Mouse (Mus musculus): ENCODE results near the gene Tshr. TPM values are rescaled to one million over a fixed set of nuclear protein-coding genes. Genes with fewer than 3 reads are reported as not detected.

Tshr gene
- polyA plus RNA-seq, 1 experiment from 2014 or later, result 0.04 TPM

- Histone ChIP-seq H3K4me2 (ENCODE audit: low read length) (no peak overlapping the region), H3K4me1 (ENCODE audit: control insufficient read depth in 2 of 2, insufficient read depth in 2 of 2, low read length in 2 of 2) (no peaks in the 10 kb centered on the region; a peak in 1 of 4 replicates), H3K9ac (ENCODE audit: low read length) (no peak overlapping the region), H3K27ac (replicated peaks in 1 of 2; ENCODE audit: control insufficient read depth in 1 of 2, insufficient read depth in 1 of 2, low read depth in 2 of 2, low read length in 2 of 2) (no peak overlapping the region), H3K36me3 (ENCODE audit: control insufficient read depth, insufficient read depth, low read length) (no peaks in the 10 kb centered on the region), H3K9me3 (ENCODE audit: control insufficient read depth, low read length) (no peaks in the 10 kb centered on the region), H3K27me3 (ENCODE audit: control insufficient read depth, insufficient read depth, low read length) (no peaks in the 10 kb centered on the region), H3K4me3 (ENCODE audit: control insufficient read depth in 1 of 2, insufficient read depth in 1 of 2, low read depth in 1 of 2, low read length in 2 of 2) (no peak overlapping the region)
- 48% methylated on average over 4 of the region's 4 CpGs for WGBS
- no peak for ATAC-seq (ENCODE audit: insufficient number of reproducible peaks, insufficient read depth, low FRiP score, low read depth)
Observed at GRCm38 (mm10) chr12:91426499-91426898, 42.1 kb downstream of the Tshr start.

DNA sequence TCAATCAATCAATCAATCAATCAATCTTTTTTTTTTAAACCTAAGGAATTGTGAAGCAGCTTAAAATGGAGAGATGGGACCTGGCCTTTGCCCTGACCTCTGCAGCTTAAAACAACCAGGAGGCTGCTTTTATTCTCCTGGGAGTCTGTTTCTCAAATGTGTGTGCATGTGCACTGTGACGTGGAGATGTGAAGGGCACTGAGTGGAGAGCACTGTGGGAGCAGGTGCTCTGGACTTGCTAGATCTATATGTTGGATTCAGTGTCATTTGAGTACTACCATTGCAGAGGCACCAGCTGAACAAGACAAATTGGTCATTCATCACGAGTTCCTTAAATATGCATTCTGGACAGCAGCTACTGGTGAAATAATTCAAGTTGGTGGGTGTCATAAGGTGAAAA is 42.8 kb downstream of the Tshr start:
- no peak overlapping the region for H3K9ac ChIP-seq (ENCODE audit: low read length)
- H3K4me2 ChIP-seq (ENCODE audit: low read length), result no peak overlapping the region
- 73% methylated on average over 2 of the region's 2 CpGs for WGBS
- ATAC-seq (ENCODE audit: insufficient number of reproducible peaks, insufficient read depth, low FRiP score, low read depth), result no peak
- H3K4me3 ChIP-seq (ENCODE audit: control insufficient read depth in 1 of 2, insufficient read depth in 1 of 2, low read depth in 1 of 2, low read length in 2 of 2), result no peak overlapping the region
- no peaks in the 10 kb centered on the region for H3K4me1 ChIP-seq (ENCODE audit: control insufficient read depth in 2 of 2, insufficient read depth in 2 of 2, low read length in 2 of 2)
- no peaks in the 10 kb centered on the region for H3K36me3 ChIP-seq (ENCODE audit: control insufficient read depth, insufficient read depth, low read length)
- H3K27me3 ChIP-seq (ENCODE audit: control insufficient read depth, insufficient read depth, low read length), result no peaks in the 10 kb centered on the region
- H3K9me3 ChIP-seq (ENCODE audit: control insufficient read depth, low read length), result no peaks in the 10 kb centered on the region
- H3K27ac ChIP-seq (replicated peaks in 1 of 2; ENCODE audit: control insufficient read depth in 1 of 2, insufficient read depth in 1 of 2, low read depth in 2 of 2, low read length in 2 of 2), result no peak overlapping the region

GRCm38 (mm10) chr12:91482195-91482733 is 97.9 kb downstream of the Tshr start:
- ATAC-seq (ENCODE audit: insufficient number of reproducible peaks, insufficient read depth, low FRiP score, low read depth), result no peak
- H3K4me3 ChIP-seq (ENCODE audit: control insufficient read depth in 1 of 2, insufficient read depth in 1 of 2, low read depth in 1 of 2, low read length in 2 of 2), result no peak overlapping the region
- 87% methylated on average over 13 of the region's 13 CpGs for WGBS
- no peaks in the 10 kb centered on the region for H3K9me3 ChIP-seq (ENCODE audit: control insufficient read depth, low read length)
- no peak overlapping the region for H3K27ac ChIP-seq (replicated peaks in 1 of 2; ENCODE audit: control insufficient read depth in 1 of 2, insufficient read depth in 1 of 2, low read depth in 2 of 2, low read length in 2 of 2)
- no peaks in the 10 kb centered on the region for H3K4me1 ChIP-seq (ENCODE audit: control insufficient read depth in 2 of 2, insufficient read depth in 2 of 2, low read length in 2 of 2)
- no peaks in the 10 kb centered on the region for H3K36me3 ChIP-seq (ENCODE audit: control insufficient read depth, insufficient read depth, low read length)
- no peaks in the 10 kb centered on the region for H3K27me3 ChIP-seq (ENCODE audit: control insufficient read depth, insufficient read depth, low read length)
- H3K4me2 ChIP-seq (ENCODE audit: low read length), result no peak overlapping the region
- no peak overlapping the region for H3K9ac ChIP-seq (ENCODE audit: low read length)

GRCm38 (mm10) chr12:91486342-91486741 is 102.0 kb downstream of the Tshr start:
- ATAC-seq (ENCODE audit: insufficient number of reproducible peaks, insufficient read depth, low FRiP score, low read depth), result no peak
- Histone ChIP-seq H3K4me1 (ENCODE audit: control insufficient read depth in 2 of 2, insufficient read depth in 2 of 2, low read length in 2 of 2) (no peaks in the 10 kb centered on the region), H3K4me2 (ENCODE audit: low read length) (no peak overlapping the region), H3K4me3 (ENCODE audit: control insufficient read depth in 1 of 2, insufficient read depth in 1 of 2, low read depth in 1 of 2, low read length in 2 of 2) (no peak overlapping the region), H3K27me3 (ENCODE audit: control insufficient read depth, insufficient read depth, low read length) (no peaks in the 10 kb centered on the region), H3K36me3 (ENCODE audit: control insufficient read depth, insufficient read depth, low read length) (no peaks in the 10 kb centered on the region), H3K27ac (replicated peaks in 1 of 2; ENCODE audit: control insufficient read depth in 1 of 2, insufficient read depth in 1 of 2, low read depth in 2 of 2, low read length in 2 of 2) (no peak overlapping the region), H3K9ac (ENCODE audit: low read length) (no peak overlapping the region), H3K9me3 (ENCODE audit: control insufficient read depth, low read length) (no peaks in the 10 kb centered on the region)
- 85% methylated on average over 4 of the region's 4 CpGs for WGBS

GRCm38 (mm10) chr12:91488406-91488805 is 104.0 kb downstream of the Tshr start:
- Histone ChIP-seq H3K27me3 (ENCODE audit: control insufficient read depth, insufficient read depth, low read length) (no peaks in the 10 kb centered on the region), H3K27ac (replicated peaks in 1 of 2; ENCODE audit: control insufficient read depth in 1 of 2, insufficient read depth in 1 of 2, low read depth in 2 of 2, low read length in 2 of 2) (no peak overlapping the region), H3K4me3 (ENCODE audit: control insufficient read depth in 1 of 2, insufficient read depth in 1 of 2, low read depth in 1 of 2, low read length in 2 of 2) (no peak overlapping the region), H3K36me3 (ENCODE audit: control insufficient read depth, insufficient read depth, low read length) (no peaks in the 10 kb centered on the region), H3K9me3 (ENCODE audit: control insufficient read depth, low read length) (no peaks in the 10 kb centered on the region), H3K4me1 (ENCODE audit: control insufficient read depth in 2 of 2, insufficient read depth in 2 of 2, low read length in 2 of 2) (no peaks in the 10 kb centered on the region), H3K9ac (ENCODE audit: low read length) (no peak overlapping the region), H3K4me2 (ENCODE audit: low read length) (no peak overlapping the region)
- ATAC-seq (ENCODE audit: insufficient number of reproducible peaks, insufficient read depth, low FRiP score, low read depth), result no peak
- WGBS, result 48% methylated on average over 3 of the region's 3 CpGs

- no peaks in the 10 kb centered on the region for H3K27me3 ChIP-seq (ENCODE audit: control insufficient read depth, insufficient read depth, low read length)
- no peak overlapping the region for H3K9ac ChIP-seq (ENCODE audit: low read length)
- no peaks in the 10 kb centered on the region for H3K36me3 ChIP-seq (ENCODE audit: control insufficient read depth, insufficient read depth, low read length)
- no peak overlapping the region for H3K4me2 ChIP-seq (ENCODE audit: low read length)
- no peak for ATAC-seq (ENCODE audit: insufficient number of reproducible peaks, insufficient read depth, low FRiP score, low read depth)
- no peaks in the 10 kb centered on the region for H3K4me1 ChIP-seq (ENCODE audit: control insufficient read depth in 2 of 2, insufficient read depth in 2 of 2, low read length in 2 of 2)
- no peak overlapping the region for H3K4me3 ChIP-seq (ENCODE audit: control insufficient read depth in 1 of 2, insufficient read depth in 1 of 2, low read depth in 1 of 2, low read length in 2 of 2)
- no peak overlapping the region for H3K27ac ChIP-seq (replicated peaks in 1 of 2; ENCODE audit: control insufficient read depth in 1 of 2, insufficient read depth in 1 of 2, low read depth in 2 of 2, low read length in 2 of 2)
- no peaks in the 10 kb centered on the region for H3K9me3 ChIP-seq (ENCODE audit: control insufficient read depth, low read length)
- 45% methylated on average over 10 of the region's 11 CpGs for WGBS
Observed at GRCm38 (mm10) chr12:91495497-91496225, 111.3 kb downstream of the Tshr start.

DNA sequence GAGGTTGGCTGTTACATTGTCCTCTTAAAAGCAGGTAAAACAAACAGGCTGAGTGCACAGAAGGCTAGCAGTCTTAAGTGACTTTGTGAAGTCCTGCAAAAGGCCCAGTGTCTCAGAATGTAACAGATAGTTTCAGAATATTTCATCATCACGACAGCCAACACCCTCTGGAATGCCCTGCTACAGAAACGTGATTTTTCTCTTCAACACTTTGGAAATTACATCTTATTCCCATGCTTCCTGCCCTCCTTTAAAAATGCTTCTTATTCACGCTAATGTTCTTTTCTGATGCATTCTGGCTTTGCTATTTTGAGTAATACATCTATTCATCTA is 111.8 kb downstream of the Tshr start:
- H3K27me3 ChIP-seq (ENCODE audit: control insufficient read depth, insufficient read depth, low read length), result no peaks in the 10 kb centered on the region
- no peaks in the 10 kb centered on the region for H3K4me1 ChIP-seq (ENCODE audit: control insufficient read depth in 2 of 2, insufficient read depth in 2 of 2, low read length in 2 of 2)
- no peaks in the 10 kb centered on the region for H3K9me3 ChIP-seq (ENCODE audit: control insufficient read depth, low read length)
- WGBS, result 52% methylated on average over 3 of the region's 3 CpGs
- H3K4me2 ChIP-seq (ENCODE audit: low read length), result no peak overlapping the region
- no peak overlapping the region for H3K4me3 ChIP-seq (ENCODE audit: control insufficient read depth in 1 of 2, insufficient read depth in 1 of 2, low read depth in 1 of 2, low read length in 2 of 2)
- no peak for ATAC-seq (ENCODE audit: insufficient number of reproducible peaks, insufficient read depth, low FRiP score, low read depth)
- no peak overlapping the region for H3K9ac ChIP-seq (ENCODE audit: low read length)
- H3K27ac ChIP-seq (replicated peaks in 1 of 2; ENCODE audit: control insufficient read depth in 1 of 2, insufficient read depth in 1 of 2, low read depth in 2 of 2, low read length in 2 of 2), result no peak overlapping the region
- H3K36me3 ChIP-seq (ENCODE audit: control insufficient read depth, insufficient read depth, low read length), result no peaks in the 10 kb centered on the region

GRCm38 (mm10) chr12:91500475-91500874 is 116.1 kb downstream of the Tshr start:
- WGBS, result 75% methylated on average over 2 of the region's 2 CpGs
- no peaks in the 10 kb centered on the region for H3K4me1 ChIP-seq (ENCODE audit: control insufficient read depth in 2 of 2, insufficient read depth in 2 of 2, low read length in 2 of 2)
- H3K9me3 ChIP-seq (ENCODE audit: control insufficient read depth, low read length), result no peaks in the 10 kb centered on the region
- H3K27ac ChIP-seq (replicated peaks in 1 of 2; ENCODE audit: control insufficient read depth in 1 of 2, insufficient read depth in 1 of 2, low read depth in 2 of 2, low read length in 2 of 2), result no peak overlapping the region
- H3K4me3 ChIP-seq (ENCODE audit: control insufficient read depth in 1 of 2, insufficient read depth in 1 of 2, low read depth in 1 of 2, low read length in 2 of 2), result no peak overlapping the region
- no peak overlapping the region for H3K4me2 ChIP-seq (ENCODE audit: low read length)
- no peaks in the 10 kb centered on the region for H3K27me3 ChIP-seq (ENCODE audit: control insufficient read depth, insufficient read depth, low read length)
- no peak overlapping the region for H3K9ac ChIP-seq (ENCODE audit: low read length)
- H3K36me3 ChIP-seq (ENCODE audit: control insufficient read depth, insufficient read depth, low read length), result no peaks in the 10 kb centered on the region
- no peak for ATAC-seq (ENCODE audit: insufficient number of reproducible peaks, insufficient read depth, low FRiP score, low read depth)
